Mouse (Mus musculus) forebrain, postnatal 0 days (tissue): ENCODE results near the gene St6gal2. TPM values are rescaled to one million over a fixed set of nuclear protein-coding genes. Genes with fewer than 3 reads are reported as not detected.

ENCODE experiments used
- ATAC-seq: fragments of 200-750 bp; cut with Nextera tagmentation; 2 replicates; pipeline ENCODE4 v1.8.0; 2017; ENCODE audit warnings: mild to moderate bottlenecking, moderate library complexity
- DNase-seq: peaks from one replicate; pipeline ENCODE4 v3.0.0-alpha.2; 2015
- H3K27ac ChIP-seq: fragments of 300-500 bp; sonication (generic); 2 replicates; pipeline ENCODE4 v1.5.1; 2014; ENCODE audit warnings: low read depth, mild to moderate bottlenecking, antibody characterized with exemption, low read length, moderate library complexity, mixed read lengths
- H3K27me3 ChIP-seq: fragments of 300-500 bp; sonication (generic); 2 replicates; pipeline ENCODE4 v1.6.1; 2014; ENCODE audit warnings: mild to moderate bottlenecking, low read length, mixed read lengths; ENCODE audit not compliant: insufficient read depth
- H3K36me3 ChIP-seq: fragments of 300-500 bp; sonication (generic); 2 replicates; pipeline ENCODE4 v1.6.1; 2014; ENCODE audit warnings: mild to moderate bottlenecking, moderate library complexity; ENCODE audit not compliant: insufficient read depth
- H3K4me1 ChIP-seq: fragments of 300-500 bp; sonication (generic); 2 replicates; pipeline ENCODE4 v1.6.1; 2014; ENCODE audit warnings: antibody characterized with exemption; ENCODE audit not compliant: insufficient read depth
- H3K4me2 ChIP-seq: fragments of 300-500 bp; sonication (generic); 2 replicates; pipeline ENCODE4 v1.6.1; 2014; ENCODE audit warnings: low read depth, mild to moderate bottlenecking, moderate library complexity
- H3K4me3 ChIP-seq: fragments of 300-500 bp; sonication (generic); 2 replicates; pipeline ENCODE4 v1.5.1; 2014; ENCODE audit warnings: low read depth, low read length, mixed read lengths
- H3K9ac ChIP-seq: fragments of 300-500 bp; sonication (generic); 2 replicates; pipeline ENCODE4 v1.6.1; 2014; ENCODE audit warnings: mild to moderate bottlenecking
- H3K9me3 ChIP-seq: fragments of 300-500 bp; sonication (generic); 2 replicates; pipeline ENCODE4 v1.6.1; 2016; ENCODE audit warnings: low read length
- CTCF ChIP-seq: sonication (generic); IDR thresholded peaks from 2 replicates; pipeline ENCODE4 v1.5.1; 2016; ENCODE audit warnings: antibody characterized with exemption, control low read depth, low read depth
- WGBS: fragments of 180-500 bp; shearing (Covaris S2); extraction: QIAGEN DNeasy Blood & Tissue Kit; methylation state at CpG from one replicate; pipeline ENCODE4 v1.1.7; 2014; 5-methylcytosine and 5-hydroxymethylcytosine counted together
- polyA plus RNA-seq: library from polyadenylated mRNA; unstranded; fragments of >200 nt; fragmentation: Nextera tagmentation; extraction: Ambion mirVana; gene quantifications from 2 replicates; pipeline ENCODE4 v1.2.1, GENCODE M21; 2015
- total RNA-seq: library from RNA; depleted of rRNA; stranded (reverse); fragments of >200 nt; gene quantifications from 2 replicates; pipeline ENCODE4 v1.2.3, GENCODE M21; 2014; rRNA removed

Gene St6gal2
- total and polyA plus RNA-seq, 2 experiments from 2014 or later, result 40.3 to 102 TPM

- no peaks in the 10 kb centered on the region for H3K36me3 ChIP-seq
- 77% methylated on average over 7 of the region's 7 CpGs for WGBS
- H3K27me3 ChIP-seq, result no peaks in the 10 kb centered on the region
- no peak for TF ChIP-seq CTCF
- no peak overlapping the region for H3K27ac ChIP-seq
- no peak overlapping the region for H3K9ac ChIP-seq
- ATAC-seq, result no peak
- DNase-seq, result no peak
- H3K4me2 ChIP-seq, result no peak overlapping the region
- H3K4me3 ChIP-seq, result no peak overlapping the region
- no peaks in the 10 kb centered on the region for H3K9me3 ChIP-seq
- H3K4me1 ChIP-seq, result no peaks in the 10 kb centered on the region
These were observed 86.7 kb downstream of the St6gal2 start for GRCm38 (mm10) chr17:55531872-55532271.

- H3K36me3 ChIP-seq, result no peaks in the 10 kb centered on the region
- no peak overlapping the region for H3K4me2 ChIP-seq
- no peak for TF ChIP-seq CTCF
- no peaks in the 10 kb centered on the region for H3K9me3 ChIP-seq
- peak; percentile 71 for ATAC-seq
- DNase-seq, result no peak
- 68% methylated on average over 1 of the region's 1 CpGs for whole genome bisulfite sequencing
- H3K4me3 ChIP-seq, result no peak overlapping the region
- no peak overlapping the region for H3K9ac ChIP-seq
- H3K27ac ChIP-seq, result no peak overlapping the region
- H3K27me3 ChIP-seq, result no peaks in the 10 kb centered on the region
- no peaks in the 10 kb centered on the region for H3K4me1 ChIP-seq
These were observed 103.3 kb downstream of the St6gal2 start for GRCm38 (mm10) chr17:55548476-55548875.

- no peak for TF ChIP-seq CTCF
- peak; percentile 6 for DNase-seq
- Histone ChIP-seq H3K9ac (no peak overlapping the region), H3K27me3 (no peaks in the 10 kb centered on the region), H3K4me3 (no peak overlapping the region), H3K9me3 (no peaks in the 10 kb centered on the region), H3K4me1 (no peaks in the 10 kb centered on the region), H3K4me2 (no peak overlapping the region), H3K27ac (no peak overlapping the region), H3K36me3 (no peaks in the 10 kb centered on the region)
- ATAC-seq, result peak; percentile 78
- 47% methylated on average over 2 of the region's 2 CpGs for whole genome bisulfite sequencing
These were observed 116.6 kb downstream of the St6gal2 start for GRCm38 (mm10) chr17:55561774-55562173.

Other genes with a start within 250 kb of the St6gal2 start
- under 0.01 TPM in 1 of 2 replicates, not detected in the other for gene Vmn2r118, start 179.8 kb downstream of the St6gal2 start, total RNA-seq
- gene Vmn2r118, start 179.8 kb downstream of the St6gal2 start, polyA plus RNA-seq, result not detected in 2 replicates